Mouse (Mus musculus) small intestine, adult 2 months (tissue): ENCODE data around the gene Fam53b. TPM values are rescaled to one million over a fixed set of nuclear protein-coding genes. Genes with fewer than 3 reads are reported as not detected.
A peak's percentile ranks its signal among the peaks of the same experiment; 100 is the strongest.

Experiments
- H3K27ac ChIP-seq: fragments of 200-500 bp; 2 replicates; pipeline ENCODE4 v1.5.1; 2012; ENCODE audit warnings: low read depth, low read length, control low read depth, inconsistent platforms; ENCODE audit not compliant: insufficient read depth
- H3K27me3 ChIP-seq: fragments of 200-500 bp; 2 replicates; pipeline ENCODE4 v1.6.1; 2012; ENCODE audit warnings: mild to moderate bottlenecking, moderate library complexity, low read length, inconsistent platforms; ENCODE audit not compliant: control insufficient read depth, insufficient read depth
- H3K36me3 ChIP-seq: fragments of 200-500 bp; 2 replicates; pipeline ENCODE4 v1.6.1; 2012; ENCODE audit warnings: mild to moderate bottlenecking, low read length, control low read depth, inconsistent platforms; ENCODE audit not compliant: control insufficient read depth, insufficient read depth
- H3K4me1 ChIP-seq: fragments of 200-500 bp; 2 replicates; pipeline ENCODE4 v1.6.1; 2012; ENCODE audit warnings: low read length, inconsistent platforms, mixed read lengths; ENCODE audit not compliant: control insufficient read depth, insufficient read depth, insufficient read length
- H3K4me3 ChIP-seq: fragments of 200-500 bp; 2 replicates; pipeline ENCODE4 v1.5.1; 2012; ENCODE audit warnings: low read depth, mild to moderate bottlenecking, control low read depth, inconsistent platforms, low read length, moderate library complexity
- CTCF ChIP-seq: fragments of 200-500 bp; IDR thresholded peaks from 2 replicates; pipeline ENCODE4 v1.5.1; 2012; ENCODE audit warnings: low read depth, mild to moderate bottlenecking, control low read depth, inconsistent platforms, low read length, moderate library complexity, mixed read lengths; ENCODE audit not compliant: insufficient replicate concordance, insufficient read length; ENCODE audit errors: extremely low read depth
- POLR2A ChIP-seq: fragments of 200-500 bp; IDR thresholded peaks from 2 replicates; pipeline ENCODE4 v1.6.1; 2012; ENCODE audit warnings: low read depth, mild to moderate bottlenecking, control low read depth, inconsistent platforms, low read length, moderate library complexity
- WGBS: fragments of 180-500 bp; shearing (Covaris S2); methylation state at CpG from one replicate; pipeline ENCODE4 v1.1.7; 2018; 5-methylcytosine and 5-hydroxymethylcytosine counted together
- polyA plus RNA-seq: library from polyadenylated mRNA; depleted of rRNA; stranded (reverse); fragments of >200 nt; gene quantifications from 2 replicates; pipeline ENCODE4 v1.2.3, GENCODE M21; 2012

The Fam53b gene
- polyA plus RNA-seq, 1 experiment: 55.7 TPM

DNA sequence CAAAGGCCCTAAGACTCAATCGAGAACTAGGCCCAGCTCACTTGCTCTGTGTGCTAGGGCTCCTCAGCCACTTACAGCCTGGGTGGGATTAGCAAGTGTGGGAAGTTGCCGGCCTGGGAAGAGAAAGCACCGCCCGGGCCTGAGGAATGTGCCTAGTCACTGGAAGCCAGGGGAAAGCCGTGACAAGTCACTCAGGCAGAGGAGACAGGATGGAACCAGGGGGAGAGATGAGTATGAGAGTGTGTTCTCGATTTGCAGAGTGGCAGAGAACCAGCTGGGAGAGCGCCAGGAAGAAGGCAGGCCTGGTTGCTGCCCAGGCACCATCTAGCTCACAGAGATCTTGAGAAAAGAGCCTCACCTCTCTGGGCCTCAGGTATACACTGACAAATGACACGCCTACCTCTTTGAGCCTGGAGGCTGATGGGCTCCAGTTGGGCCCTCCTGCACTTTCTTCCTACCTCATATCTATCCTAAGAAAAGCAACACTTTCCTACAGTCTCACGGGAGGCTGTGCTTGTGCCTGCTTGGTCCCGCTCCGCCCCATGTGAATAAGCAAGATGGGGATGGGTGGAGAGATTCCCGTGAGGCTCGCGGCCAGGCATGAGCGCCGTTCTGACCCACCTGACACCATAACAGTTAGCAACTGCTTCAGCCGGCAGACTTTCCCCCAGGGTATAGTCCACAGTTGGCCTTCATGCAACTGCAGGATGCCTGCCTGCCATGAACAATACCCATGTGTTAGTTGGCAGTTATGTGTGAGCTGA is 77.4 kb downstream of the Fam53b start:
- 57% methylated on average over 17 of the region's 17 CpGs for WGBS
- H3K4me3 ChIP-seq: no peak overlapping the region
- no peak for TF ChIP-seq POLR2A
- no peak for TF ChIP-seq CTCF
- H3K36me3 ChIP-seq: peaks cover 11% of the 10 kb centered on the region
- peaks cover 31% of the 10 kb centered on the region for H3K4me1 ChIP-seq
- H3K27me3 ChIP-seq: no peaks in the 10 kb centered on the region
- peak overlapping the region; percentile 42; the same call in 1 of the 2 replicates for H3K27ac ChIP-seq

DNA sequence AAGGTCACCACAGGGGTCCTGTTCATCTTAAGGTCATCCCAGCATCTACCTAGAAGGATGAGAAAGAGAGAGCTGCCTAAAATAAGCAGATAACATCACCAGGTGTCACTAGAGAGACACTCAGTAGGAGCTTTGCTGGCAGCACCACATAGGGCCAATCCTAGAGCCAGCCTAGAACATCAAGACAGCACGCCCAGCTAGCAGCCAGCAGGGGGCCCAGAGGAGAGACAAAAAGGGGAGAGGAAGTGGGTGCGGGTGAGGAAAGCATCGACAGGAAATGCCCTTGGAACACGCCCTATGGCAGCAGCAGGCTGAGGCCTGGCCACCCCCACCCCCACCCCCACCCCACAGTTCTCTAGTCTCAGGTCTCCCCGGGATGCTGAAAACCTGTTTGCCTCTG is 78.5 kb downstream of the Fam53b start:
- Histone ChIP-seq H3K27ac (peak overlapping the region; percentile 41; the same call in 1 of the 2 replicates), H3K27me3 (no peaks in the 10 kb centered on the region), H3K4me1 (peaks cover 37% of the 10 kb centered on the region), H3K4me3 (no peak overlapping the region), H3K36me3 (peaks cover 10% of the 10 kb centered on the region; the same call in 1 of the 2 replicates)
- WGBS: 28% methylated on average over 5 of the region's 5 CpGs
- no peak for TF ChIP-seq POLR2A
- TF ChIP-seq CTCF: peak; percentile 68

DNA sequence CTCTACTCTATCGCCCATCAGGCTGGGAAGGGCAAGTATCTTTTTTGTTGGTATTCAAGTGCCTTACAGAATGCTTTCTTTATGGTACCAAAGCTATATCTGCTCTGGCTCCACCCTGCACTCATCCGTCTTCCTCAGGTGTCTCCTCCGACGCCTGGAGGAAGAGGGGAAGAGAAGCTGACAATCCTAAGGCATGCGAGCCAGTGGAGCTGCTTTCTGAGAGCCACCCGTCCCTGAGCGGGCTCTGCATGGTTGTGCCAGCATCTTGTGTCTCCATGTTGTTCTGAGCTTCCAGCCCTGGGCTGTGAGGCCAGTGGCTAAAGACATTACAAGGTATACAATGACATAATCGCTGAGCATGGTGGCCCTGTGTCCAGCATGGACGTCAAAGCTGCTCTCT is 79.5 kb downstream of the Fam53b start:
- TF ChIP-seq POLR2A (no peak), CTCF (no peak)
- H3K27me3 ChIP-seq: no peaks in the 10 kb centered on the region
- H3K4me1 ChIP-seq: peaks cover 45% of the 10 kb centered on the region
- H3K36me3 ChIP-seq: peaks cover 8% of the 10 kb centered on the region; the same call in 1 of the 2 replicates
- H3K27ac ChIP-seq: peak overlapping the region; percentile 41; the same call in 1 of the 2 replicates
- 91% methylated on average over 9 of the region's 9 CpGs for WGBS
- no peak overlapping the region for H3K4me3 ChIP-seq

DNA sequence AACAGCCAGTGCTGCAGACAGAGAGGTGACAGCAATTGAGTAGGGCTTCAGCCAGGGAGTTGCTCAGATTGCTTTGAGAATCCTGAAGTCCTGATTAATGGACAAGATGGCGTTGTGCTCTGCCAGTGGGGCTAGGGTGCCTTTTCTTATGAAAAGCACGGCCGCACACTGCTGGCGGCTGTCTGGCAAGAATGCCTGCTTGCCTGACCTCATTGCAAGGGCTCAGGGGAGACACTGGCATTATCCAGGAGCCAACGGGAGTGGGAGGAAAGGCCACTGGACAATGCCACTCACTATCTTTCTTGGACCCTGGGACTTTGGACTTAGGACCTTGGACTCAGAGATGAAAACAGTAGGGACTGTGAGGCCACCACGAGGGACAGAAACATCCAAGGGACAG is 80.2 kb downstream of the Fam53b start:
- peaks cover 47% of the 10 kb centered on the region for H3K4me1 ChIP-seq
- H3K36me3 ChIP-seq: peaks cover 8% of the 10 kb centered on the region; the same call in 1 of the 2 replicates
- 70% methylated on average over 6 of the region's 6 CpGs for WGBS
- TF ChIP-seq CTCF (no peak), POLR2A (no peak)
- no peaks in the 10 kb centered on the region for H3K27me3 ChIP-seq
- no peak overlapping the region for H3K4me3 ChIP-seq
- H3K27ac ChIP-seq: peak overlapping the region; percentile 64

DNA sequence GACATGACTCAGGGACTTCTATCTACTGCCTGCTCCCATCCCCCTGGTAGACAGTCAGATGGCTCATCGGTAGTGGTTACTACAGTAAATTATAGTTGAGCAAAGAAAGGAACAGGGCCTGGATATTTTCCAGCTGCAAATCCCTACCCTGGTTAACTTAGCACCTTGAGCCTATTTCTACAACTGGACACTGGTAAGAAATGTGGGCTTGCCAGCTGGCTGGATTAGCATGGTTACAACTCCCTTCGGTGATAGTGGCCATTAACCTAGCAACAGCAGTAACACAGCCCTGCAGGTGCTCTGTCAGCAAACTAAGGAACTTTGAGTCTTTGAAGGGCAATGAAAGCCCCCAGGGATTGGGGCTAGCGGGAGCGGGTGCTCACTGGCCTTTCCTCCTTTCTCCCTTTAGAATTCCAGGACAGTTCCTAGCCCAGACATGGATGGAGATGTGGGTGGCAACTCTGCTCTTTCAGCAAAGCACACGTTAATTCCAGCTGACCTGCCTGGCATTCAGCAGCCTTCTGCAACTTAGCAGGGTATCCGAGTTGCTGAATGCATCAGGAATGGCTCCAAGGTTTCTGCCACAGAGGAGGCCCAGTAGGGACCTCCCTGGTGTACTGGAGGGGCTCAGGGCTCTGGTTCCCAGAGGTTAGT is 81.4 kb downstream of the Fam53b start:
- Histone ChIP-seq H3K27ac (no peak overlapping the region), H3K27me3 (no peaks in the 10 kb centered on the region), H3K4me1 (peaks cover 47% of the 10 kb centered on the region), H3K36me3 (0 out of 2 replicates have a peak, but pooled peaks cover 5% of the 10 kb centered on the region), H3K4me3 (no peak overlapping the region)
- WGBS: 89% methylated on average over 6 of the region's 6 CpGs
- TF ChIP-seq POLR2A (no peak), CTCF (no peak)

DNA sequence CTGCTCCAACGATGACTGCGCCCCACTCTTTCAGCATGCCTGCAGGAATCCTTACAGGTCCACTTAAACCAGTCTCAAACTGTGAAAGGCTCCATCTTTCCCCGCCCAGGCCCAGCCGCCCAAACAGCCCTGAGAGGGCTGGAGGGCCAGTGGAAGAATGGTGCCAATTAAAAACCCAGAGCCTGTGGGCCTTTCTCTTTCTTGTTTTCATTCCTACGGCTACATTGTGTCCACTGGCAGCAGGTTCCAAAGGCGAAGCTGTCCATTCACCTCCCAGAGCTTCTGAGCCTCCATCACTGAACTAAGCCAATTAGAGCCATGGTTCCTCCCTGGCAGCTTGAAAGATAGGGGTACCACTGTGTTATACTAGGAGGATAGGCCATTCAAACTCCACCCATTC is 82.1 kb downstream of the Fam53b start:
- Histone ChIP-seq H3K4me3 (no peak overlapping the region), H3K36me3 (0 out of 2 replicates have a peak, but pooled peaks cover 7% of the 10 kb centered on the region), H3K27me3 (no peaks in the 10 kb centered on the region), H3K4me1 (peaks cover 44% of the 10 kb centered on the region), H3K27ac (no peak overlapping the region)
- TF ChIP-seq CTCF: no peak
- TF ChIP-seq POLR2A: no peak
- WGBS: 89% methylated on average over 6 of the region's 6 CpGs

DNA sequence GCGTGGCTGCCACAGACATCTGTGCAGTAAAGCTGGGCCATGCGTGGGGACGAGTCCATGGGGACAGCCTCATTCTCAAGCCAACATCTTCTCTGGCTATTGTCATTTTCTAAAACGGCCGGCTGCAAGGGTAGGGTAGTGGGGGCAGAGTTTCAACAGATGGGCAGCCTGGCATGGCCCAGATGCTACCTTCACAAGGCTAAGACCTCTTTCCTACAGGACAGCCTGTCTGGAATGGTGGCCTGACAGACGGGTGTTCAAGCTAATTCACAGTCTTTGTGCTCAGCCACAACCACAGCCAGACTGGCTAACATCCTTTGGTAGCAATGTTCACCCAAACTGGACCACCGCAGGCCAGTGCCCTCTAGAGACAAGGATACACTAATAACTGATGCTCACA is 83.2 kb downstream of the Fam53b start:
- no peak overlapping the region for H3K27ac ChIP-seq
- peaks cover 35% of the 10 kb centered on the region for H3K4me1 ChIP-seq
- WGBS: 82% methylated on average over 7 of the region's 7 CpGs
- H3K36me3 ChIP-seq: 0 out of 2 replicates have a peak, but pooled peaks cover 7% of the 10 kb centered on the region
- H3K27me3 ChIP-seq: no peaks in the 10 kb centered on the region
- TF ChIP-seq CTCF (no peak), POLR2A (no peak)
- no peak overlapping the region for H3K4me3 ChIP-seq
